Mouse (Mus musculus): ENCODE data around the gene Rara. TPM values are rescaled to one million over a fixed set of nuclear protein-coding genes. Genes with fewer than 3 reads are reported as not detected.

Gene Rara
- polyA plus RNA-seq, 1 experiment, result 63.5 TPM

DNA sequence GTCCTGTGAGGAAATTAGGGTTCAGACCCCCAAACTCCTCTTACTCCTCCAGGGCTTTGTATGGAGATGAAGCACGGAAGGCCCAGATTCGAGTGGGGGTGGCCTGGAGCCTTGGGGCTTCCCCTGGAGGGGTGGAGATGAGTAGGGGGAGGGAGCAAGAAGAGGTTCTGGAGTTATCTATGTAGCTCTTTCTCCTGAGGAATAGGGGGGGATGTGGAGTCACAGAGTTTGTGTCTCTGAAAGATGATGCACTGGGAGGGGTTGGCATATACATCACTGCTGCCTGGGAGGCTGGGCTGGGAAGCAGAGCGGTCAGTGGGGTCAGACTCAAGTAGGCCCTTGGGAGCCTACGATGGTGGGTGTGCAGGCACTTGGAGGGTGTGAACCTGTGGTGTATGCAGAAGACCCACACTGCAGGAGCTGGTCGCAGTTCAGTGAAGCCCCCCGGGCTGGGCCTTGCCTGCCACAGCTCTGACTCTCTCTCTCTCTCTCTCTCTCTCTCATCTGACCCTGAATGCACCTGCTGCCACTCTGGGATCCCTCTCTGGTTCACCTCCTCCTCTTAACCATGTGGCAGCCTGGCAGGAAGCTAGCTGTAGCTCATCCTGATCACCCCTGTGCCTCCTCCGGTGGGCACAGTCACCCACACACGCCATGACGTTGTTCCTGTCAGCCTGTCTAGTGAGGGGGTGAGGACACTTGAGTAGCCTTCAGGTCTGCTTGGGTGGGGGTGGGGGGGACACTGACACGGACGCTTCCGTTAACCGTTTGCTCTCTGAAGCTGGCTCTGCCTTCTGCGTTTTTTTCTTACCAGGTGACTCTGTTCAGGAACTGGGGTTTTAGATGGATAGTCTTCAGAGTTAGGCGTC, 11.7 kb downstream of the Rara start:
- no peaks in the 10 kb centered on the region for H3K36me3 ChIP-seq (ENCODE audit: control insufficient read depth, insufficient read depth, low read length)
- TF ChIP-seq POLR2A (IDR thresholded peaks at IDR 0.05; ENCODE audit: control insufficient read depth, extremely low read depth, insufficient read depth, low read length, poor library complexity) (0 out of 2 replicates have a peak, but pooled peaks have one; percentile 30), CTCF (IDR thresholded peaks at IDR 0.05; ENCODE audit: borderline replicate concordance, control insufficient read depth, extremely low read depth, insufficient read depth, low read length, poor library complexity) (0 out of 2 replicates have a peak, but pooled peaks have one; percentile 26)
- H3K4me3 ChIP-seq (ENCODE audit: control insufficient read depth, insufficient read depth, low read length), result peak overlapping the region; percentile 62
- WGBS, result 11% methylated on average over 15 of the region's 15 CpGs
- peak overlapping the region; percentile 70 for H3K27ac ChIP-seq (ENCODE audit: control insufficient read depth, insufficient read depth, low read length)
- peaks cover 73% of the 10 kb centered on the region for H3K4me1 ChIP-seq (replicated peaks; ENCODE audit: control insufficient read depth, insufficient read depth, low read length)
- peak; percentile 69 for DNase-seq
- H3K27me3 ChIP-seq (ENCODE audit: control insufficient read depth, insufficient read depth, low read length), result no peaks in the 10 kb centered on the region

DNA sequence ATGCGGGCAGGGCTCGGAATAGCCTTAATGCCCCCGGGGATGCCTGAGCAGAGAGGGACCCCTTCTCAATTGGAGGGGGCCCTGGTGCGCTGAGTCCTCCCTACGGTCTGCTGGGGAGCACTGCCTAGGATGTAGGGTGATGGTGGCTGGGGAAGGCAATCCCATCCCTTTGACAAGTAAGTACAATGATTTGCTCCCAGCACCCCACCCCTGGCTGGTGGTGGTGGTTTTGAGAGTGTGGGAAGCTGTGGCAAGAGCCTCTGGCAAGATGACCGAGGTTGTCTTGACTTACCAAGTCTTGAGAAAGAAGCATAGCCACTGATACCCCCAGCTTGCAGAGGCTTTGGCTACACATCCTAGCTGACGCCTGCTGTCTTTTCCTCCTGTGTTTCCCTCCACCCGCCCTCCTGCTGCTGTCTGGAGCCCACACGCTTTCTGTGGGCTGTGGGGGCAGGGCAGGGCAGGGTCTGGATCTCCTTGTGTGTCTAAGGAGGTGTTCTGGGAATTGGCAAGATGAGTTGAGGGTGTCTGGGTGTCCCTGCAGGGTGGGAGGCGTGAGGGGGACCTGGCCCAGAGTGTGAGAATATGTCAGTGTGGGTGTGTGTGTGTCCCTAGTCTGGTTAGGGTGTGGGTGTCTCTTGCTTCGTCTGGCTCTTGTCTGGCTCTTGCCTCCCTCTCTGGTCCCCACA, 12.5 kb downstream of the Rara start:
- WGBS, result 20% methylated on average over 11 of the region's 11 CpGs
- H3K27ac ChIP-seq (ENCODE audit: control insufficient read depth, insufficient read depth, low read length), result peak overlapping the region; percentile 64
- no peak for DNase-seq

DNA sequence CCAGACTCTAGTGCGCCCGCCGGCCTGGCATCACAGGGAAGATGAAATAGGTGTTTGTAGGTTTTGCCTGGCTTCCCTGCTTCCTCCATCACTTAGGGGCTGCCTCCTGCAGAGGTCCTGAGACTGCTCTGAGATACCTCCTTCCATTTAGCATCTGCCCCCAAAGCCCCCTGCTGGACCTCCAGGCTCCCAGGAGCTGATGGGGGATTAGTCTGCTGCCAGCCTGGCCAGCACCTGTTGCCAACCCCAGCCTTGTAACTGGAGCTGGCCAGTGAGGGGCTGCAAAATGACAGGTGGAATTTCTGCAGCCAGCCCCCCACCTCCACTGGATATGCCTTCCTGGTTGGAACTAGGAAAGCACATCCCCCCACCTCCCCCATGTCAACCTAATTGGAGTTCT, 13.2 kb downstream of the Rara start:
- TF ChIP-seq CTCF (IDR thresholded peaks at IDR 0.05; ENCODE audit: borderline replicate concordance, control insufficient read depth, extremely low read depth, insufficient read depth, low read length, poor library complexity), result no peak
- TF ChIP-seq POLR2A (IDR thresholded peaks at IDR 0.05; ENCODE audit: control insufficient read depth, extremely low read depth, insufficient read depth, low read length, poor library complexity), result no peak

More for the DNA sequence above, 12.5 kb downstream of the Rara start:
- 0 out of 2 replicates have a peak, but pooled peaks have one; percentile 7 for TF ChIP-seq POLR2A (IDR thresholded peaks at IDR 0.05; ENCODE audit: control insufficient read depth, extremely low read depth, insufficient read depth, low read length, poor library complexity)
- TF ChIP-seq CTCF (IDR thresholded peaks at IDR 0.05; ENCODE audit: borderline replicate concordance, control insufficient read depth, extremely low read depth, insufficient read depth, low read length, poor library complexity), result no peak
- Histone ChIP-seq H3K27me3 (ENCODE audit: control insufficient read depth, insufficient read depth, low read length) (no peaks in the 10 kb centered on the region), H3K4me3 (ENCODE audit: control insufficient read depth, insufficient read depth, low read length) (peak overlapping the region; percentile 62), H3K4me1 (replicated peaks; ENCODE audit: control insufficient read depth, insufficient read depth, low read length) (peaks cover 80% of the 10 kb centered on the region), H3K36me3 (ENCODE audit: control insufficient read depth, insufficient read depth, low read length) (no peaks in the 10 kb centered on the region)

DNA sequence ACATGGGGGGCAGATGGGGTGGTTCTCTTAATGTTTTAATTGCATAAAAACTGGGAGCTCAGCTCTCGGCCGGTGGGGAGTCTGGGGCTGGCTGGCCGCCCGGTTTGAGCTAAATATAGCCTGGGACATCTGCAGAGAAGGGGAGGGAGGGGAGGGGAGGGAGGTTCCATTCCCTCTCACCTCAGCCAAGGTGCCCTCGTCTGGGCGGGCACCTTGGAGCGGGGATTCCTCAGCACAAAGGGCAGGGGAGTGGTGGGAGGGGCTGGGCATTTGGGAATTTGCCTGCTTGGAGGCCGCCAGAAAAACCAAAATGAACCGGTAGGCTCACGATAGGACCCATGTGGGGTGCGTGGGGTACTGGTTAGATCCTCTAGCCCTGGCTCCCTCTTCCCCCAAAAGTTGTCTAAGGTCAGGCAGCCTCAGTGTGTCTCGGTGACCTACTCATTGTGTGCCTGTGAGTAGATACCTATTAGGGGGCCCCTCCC, 13.8 kb downstream of the Rara start:
- Histone ChIP-seq H3K4me3 (ENCODE audit: control insufficient read depth, insufficient read depth, low read length) (peak overlapping the region; percentile 54), H3K27me3 (ENCODE audit: control insufficient read depth, insufficient read depth, low read length) (no peaks in the 10 kb centered on the region), H3K27ac (ENCODE audit: control insufficient read depth, insufficient read depth, low read length) (peak overlapping the region; percentile 88), H3K36me3 (ENCODE audit: control insufficient read depth, insufficient read depth, low read length) (no peaks in the 10 kb centered on the region), H3K4me1 (replicated peaks; ENCODE audit: control insufficient read depth, insufficient read depth, low read length) (peaks cover 91% of the 10 kb centered on the region)
- 1% methylated on average over 12 of the region's 12 CpGs for whole genome bisulfite sequencing
- TF ChIP-seq CTCF (IDR thresholded peaks at IDR 0.05; ENCODE audit: borderline replicate concordance, control insufficient read depth, extremely low read depth, insufficient read depth, low read length, poor library complexity) (0 out of 2 replicates have a peak, but pooled peaks have one; percentile 2), POLR2A (IDR thresholded peaks at IDR 0.05; ENCODE audit: control insufficient read depth, extremely low read depth, insufficient read depth, low read length, poor library complexity) (no peak)
- no peak for DNase-seq

More for the DNA sequence above, 13.2 kb downstream of the Rara start:
- H3K27me3 ChIP-seq (ENCODE audit: control insufficient read depth, insufficient read depth, low read length), result no peaks in the 10 kb centered on the region
- H3K4me1 ChIP-seq (replicated peaks; ENCODE audit: control insufficient read depth, insufficient read depth, low read length), result peaks cover 87% of the 10 kb centered on the region
- peak overlapping the region; percentile 88; the same call in 1 of the 2 replicates for H3K27ac ChIP-seq (ENCODE audit: control insufficient read depth, insufficient read depth, low read length)
- WGBS, result 31% methylated on average over 3 of the region's 3 CpGs
- H3K36me3 ChIP-seq (ENCODE audit: control insufficient read depth, insufficient read depth, low read length), result no peaks in the 10 kb centered on the region
- no peak for DNase-seq
- peak overlapping the region; percentile 62; the same call in 1 of the 2 replicates for H3K4me3 ChIP-seq (ENCODE audit: control insufficient read depth, insufficient read depth, low read length)

DNA sequence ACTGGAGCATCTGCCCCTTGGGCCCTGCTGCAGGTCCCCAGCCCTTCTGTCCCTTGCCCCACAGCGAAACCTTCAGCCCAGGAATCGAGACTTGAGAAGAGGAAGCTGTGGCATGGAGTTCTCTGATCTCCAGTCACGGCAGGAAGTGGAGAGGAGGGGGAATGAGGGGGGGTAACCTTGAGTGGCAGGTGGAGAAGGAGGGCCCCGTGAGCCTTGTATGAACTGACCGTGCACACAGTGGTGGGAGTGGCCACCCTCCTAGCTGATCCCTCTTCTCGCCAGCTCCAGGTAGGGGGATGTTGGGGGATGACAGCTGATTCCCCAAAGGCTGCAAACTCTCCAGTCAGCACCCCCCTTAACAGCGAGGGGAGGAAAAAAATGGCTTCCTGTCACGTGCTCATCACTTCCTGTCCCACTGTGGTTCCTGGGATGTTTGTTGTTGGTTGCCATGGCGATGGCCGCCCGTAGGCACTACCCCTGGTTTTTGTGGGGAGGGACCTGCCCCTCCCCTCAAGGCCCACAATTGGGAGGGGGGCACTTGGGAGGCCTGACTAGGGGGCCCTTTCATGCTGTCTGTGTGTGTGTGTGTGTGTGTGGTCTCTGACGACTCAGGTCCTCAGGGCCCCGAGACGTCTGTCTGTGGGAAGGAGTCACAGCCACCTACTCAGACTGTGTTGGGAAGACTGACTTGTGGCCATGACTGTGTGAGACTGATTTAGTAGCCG, 14.4 kb downstream of the Rara start:
- peak overlapping the region; percentile 88 for H3K27ac ChIP-seq (ENCODE audit: control insufficient read depth, insufficient read depth, low read length)
- peak overlapping the region; percentile 54 for H3K4me3 ChIP-seq (ENCODE audit: control insufficient read depth, insufficient read depth, low read length)
- under 1% methylated on average over 15 of the region's 15 CpGs for WGBS
- peaks cover 88% of the 10 kb centered on the region for H3K4me1 ChIP-seq (replicated peaks; ENCODE audit: control insufficient read depth, insufficient read depth, low read length)
- H3K36me3 ChIP-seq (ENCODE audit: control insufficient read depth, insufficient read depth, low read length), result no peaks in the 10 kb centered on the region
- no peaks in the 10 kb centered on the region for H3K27me3 ChIP-seq (ENCODE audit: control insufficient read depth, insufficient read depth, low read length)
- no peak for TF ChIP-seq CTCF (IDR thresholded peaks at IDR 0.05; ENCODE audit: borderline replicate concordance, control insufficient read depth, extremely low read depth, insufficient read depth, low read length, poor library complexity)
- no peak for TF ChIP-seq POLR2A (IDR thresholded peaks at IDR 0.05; ENCODE audit: control insufficient read depth, extremely low read depth, insufficient read depth, low read length, poor library complexity)
- peak; percentile 91 for DNase-seq
